Mouse (Mus musculus) hindbrain, embryonic 12.5 days (tissue): ENCODE measurements around the gene Zfp990. TPM values are rescaled to one million over a fixed set of nuclear protein-coding genes. Genes with fewer than 3 reads are reported as not detected.
A peak's percentile ranks its signal among the peaks of the same experiment; 100 is the strongest.
"Not testable (repeated sequence)": the region's sequence is repeated elsewhere in the genome, so short reads cannot be mapped to it uniquely, and the experiment has no call there.

ENCODE experiments used
- ATAC-seq: fragments of 200-750 bp; cut with Nextera tagmentation; 2 replicates; pipeline ENCODE4 v1.8.0; 2017; ENCODE audit warnings: moderate TSS enrichment; ENCODE audit not compliant: low FRiP score
- H3K27ac ChIP-seq: fragments of 300-500 bp; sonication (generic); 2 replicates; pipeline ENCODE4 v1.5.1; 2016; ENCODE audit warnings: mild to moderate bottlenecking
- H3K27me3 ChIP-seq: fragments of 300-500 bp; sonication (generic); 2 replicates; pipeline ENCODE4 v1.6.1; 2016; ENCODE audit warnings: mild to moderate bottlenecking
- H3K36me3 ChIP-seq: fragments of 300-500 bp; sonication (generic); 2 replicates; pipeline ENCODE4 v1.6.1; 2016; ENCODE audit warnings: mild to moderate bottlenecking
- H3K4me1 ChIP-seq: fragments of 300-500 bp; sonication (generic); 2 replicates; pipeline ENCODE4 v1.6.1; 2016
- H3K4me2 ChIP-seq: fragments of 300-500 bp; sonication (generic); replicated peaks from 2 replicates; pipeline ENCODE4 v1.6.1; 2016; ENCODE audit warnings: mild to moderate bottlenecking
- H3K4me3 ChIP-seq: fragments of 300-500 bp; sonication (generic); 2 replicates; pipeline ENCODE4 v1.5.1; 2016; ENCODE audit warnings: mild to moderate bottlenecking
- H3K9ac ChIP-seq: fragments of 300-500 bp; sonication (generic); 2 replicates; pipeline ENCODE4 v1.6.1; 2016; ENCODE audit warnings: mild to moderate bottlenecking, moderate library complexity
- H3K9me3 ChIP-seq: fragments of 300-500 bp; sonication (generic); replicated peaks from 2 replicates; pipeline ENCODE4 v1.6.1; 2016; ENCODE audit warnings: mild to moderate bottlenecking
- WGBS: fragments of 180-500 bp; shearing (Covaris S2); methylation state at CpG from one replicate; pipeline ENCODE4 v1.1.7; 2016; 5-methylcytosine and 5-hydroxymethylcytosine counted together
- polyA plus RNA-seq: library from polyadenylated mRNA; unstranded; fragments of >200 nt; fragmentation: Nextera tagmentation; extraction: Ambion mirVana; gene quantifications from 2 replicates; pipeline ENCODE4 v1.2.1, GENCODE M21; 2016

Gene Zfp990
- not detected in 2 replicates for polyA plus RNA-seq

DNA sequence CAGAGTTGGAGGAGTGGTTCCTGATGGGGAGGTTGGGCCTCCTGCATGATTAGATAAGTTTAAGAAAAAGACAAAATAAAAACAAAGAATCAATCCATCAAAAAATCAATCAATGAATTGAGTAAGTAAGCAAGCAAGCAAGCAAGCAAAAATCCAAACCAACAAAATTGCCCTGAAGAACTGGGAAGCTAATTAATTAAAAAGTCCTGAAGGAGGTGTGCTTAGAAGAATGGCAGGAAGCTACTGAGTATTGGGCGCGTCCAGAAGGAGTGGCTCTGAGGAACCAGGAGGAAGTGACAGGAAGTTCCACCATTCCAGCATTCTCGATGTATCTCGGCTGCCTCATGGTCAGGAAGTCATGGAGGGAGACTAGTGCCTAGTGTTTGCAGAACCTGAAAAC is at the start of gene Zfp990:
TSS of gene Zfp990 (plus strand) at position 301 of the 400 bp plus-strand sequence.
- not testable (repeated sequence) for H3K9me3 ChIP-seq, H3K27ac ChIP-seq, H3K27me3 ChIP-seq, H3K4me2 ChIP-seq, H3K4me3 ChIP-seq, ATAC-seq, H3K9ac ChIP-seq, H3K4me1 ChIP-seq, H3K36me3 ChIP-seq
- 88% methylated on average over 4 of the region's 4 CpGs for WGBS

DNA sequence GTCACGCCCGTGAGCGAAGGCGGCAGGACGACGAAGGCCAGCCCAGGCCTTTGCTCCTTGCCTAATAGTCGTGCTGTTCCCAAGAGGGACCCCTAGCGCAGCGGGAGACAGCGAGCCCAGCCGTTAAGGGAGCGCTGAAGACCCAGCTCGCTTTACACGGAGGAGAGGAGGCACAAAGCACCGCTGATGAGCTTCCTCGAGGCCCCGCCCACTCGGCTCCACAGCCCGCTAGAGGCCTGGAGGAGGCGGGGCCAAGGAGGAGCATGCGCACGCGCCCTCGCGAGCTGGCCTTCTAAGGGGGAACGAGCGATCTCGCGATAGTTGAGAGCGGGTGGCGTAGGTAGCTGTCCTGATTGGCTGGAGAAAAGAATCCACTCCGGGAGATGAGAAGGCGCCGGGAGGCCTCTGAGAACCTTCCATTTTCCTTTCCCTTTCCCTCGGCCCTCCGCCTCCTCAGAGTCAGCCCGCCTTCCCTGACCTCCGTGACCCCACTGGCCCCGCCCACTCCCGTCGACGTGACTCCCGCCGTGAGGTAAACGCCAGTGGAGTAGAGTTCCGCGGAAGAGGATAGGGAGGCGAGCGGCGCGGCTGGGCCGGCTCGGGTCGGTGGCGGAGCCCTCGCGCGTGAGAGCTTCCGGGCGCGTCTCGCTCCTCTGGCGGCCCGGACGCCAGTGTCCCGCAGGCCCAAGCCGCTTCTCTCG is 46.9 kb upstream of the Zfp990 start:
- not testable (repeated sequence) for H3K27me3 ChIP-seq, H3K4me1 ChIP-seq, H3K27ac ChIP-seq, H3K9ac ChIP-seq, ATAC-seq, H3K36me3 ChIP-seq, H3K9me3 ChIP-seq
- H3K4me3 ChIP-seq: peak overlapping the region; percentile 35
- 15% methylated on average over 64 of the region's 68 CpGs for WGBS
- H3K4me2 ChIP-seq: peak overlapping the region; percentile 54

DNA sequence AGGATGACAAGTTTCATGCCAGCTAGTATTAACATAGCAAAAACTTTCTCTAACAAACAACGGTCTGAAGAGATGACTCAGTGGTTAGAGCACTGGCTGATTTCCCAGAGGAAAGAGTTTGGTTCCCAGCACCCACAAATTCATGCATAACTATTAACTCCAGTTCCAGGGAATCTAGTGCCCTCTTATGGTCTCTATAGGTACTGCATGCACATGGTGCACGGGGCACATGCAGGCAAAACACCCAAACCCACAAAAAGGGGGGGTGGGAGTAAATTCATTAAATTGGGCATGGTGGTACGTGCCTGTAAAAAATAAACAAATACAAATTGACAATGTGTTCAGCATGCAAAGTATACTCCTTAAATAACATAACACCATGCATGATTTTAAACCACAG is 32.4 kb upstream of the Zfp990 start:
- no peak overlapping the region for H3K4me3 ChIP-seq
- H3K4me1 ChIP-seq: no peaks in the 10 kb centered on the region
- no peaks in the 10 kb centered on the region for H3K27me3 ChIP-seq
- H3K9ac ChIP-seq: no peak overlapping the region
- H3K9me3 ChIP-seq: peaks cover 29% of the 10 kb centered on the region
- 81% methylated on average over 3 of the region's 3 CpGs for WGBS
- H3K36me3 ChIP-seq: no peaks in the 10 kb centered on the region
- H3K27ac ChIP-seq: no peak overlapping the region
- no peak for ATAC-seq
- H3K4me2 ChIP-seq: no peak overlapping the region

DNA sequence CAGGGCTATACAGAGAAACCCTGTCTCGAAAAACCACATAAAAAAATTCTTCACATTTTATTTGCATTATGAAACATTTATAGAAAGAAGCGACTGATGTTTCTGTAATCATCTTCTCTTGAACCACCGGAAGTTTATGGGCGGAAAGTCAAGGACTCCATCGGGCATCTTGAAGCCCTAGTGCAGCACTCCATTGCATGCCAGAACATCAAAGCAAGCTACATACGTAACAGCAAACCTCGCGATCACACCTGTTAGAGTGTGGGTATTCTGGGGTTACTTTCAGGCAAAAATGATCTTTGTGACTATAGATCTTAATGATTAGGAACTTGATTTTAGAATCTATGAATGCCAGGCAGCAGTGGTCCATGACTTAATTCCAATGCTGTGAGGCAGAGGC is 29.9 kb upstream of the Zfp990 start:
- H3K9me3 ChIP-seq: peaks cover 29% of the 10 kb centered on the region
- H3K9ac ChIP-seq, H3K27me3 ChIP-seq, H3K4me3 ChIP-seq, H3K4me2 ChIP-seq, H3K36me3 ChIP-seq, ATAC-seq, H3K27ac ChIP-seq, H3K4me1 ChIP-seq: not testable (repeated sequence)
- 92% methylated on average over 8 of the region's 8 CpGs for WGBS

DNA sequence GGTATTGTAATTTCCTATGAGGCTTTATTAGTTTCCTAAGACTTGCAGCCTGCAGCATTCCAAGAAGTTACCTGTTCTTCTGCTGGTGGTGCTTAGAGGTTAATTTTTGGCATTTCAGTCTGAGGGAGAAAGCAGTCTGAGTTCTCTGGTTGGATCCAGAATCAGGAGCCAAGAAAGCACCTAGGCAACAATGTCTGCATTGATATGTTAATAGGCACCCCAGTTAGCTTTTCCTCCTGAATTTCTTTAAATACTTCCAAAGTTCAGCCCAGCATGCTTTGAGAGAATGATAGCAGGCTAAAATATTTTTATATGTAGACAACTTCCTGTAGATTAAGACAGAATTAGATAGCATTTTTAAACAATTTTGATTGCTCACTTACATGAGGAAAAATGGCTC is 21.2 kb upstream of the Zfp990 start:
- H3K9ac ChIP-seq: no peak overlapping the region

DNA sequence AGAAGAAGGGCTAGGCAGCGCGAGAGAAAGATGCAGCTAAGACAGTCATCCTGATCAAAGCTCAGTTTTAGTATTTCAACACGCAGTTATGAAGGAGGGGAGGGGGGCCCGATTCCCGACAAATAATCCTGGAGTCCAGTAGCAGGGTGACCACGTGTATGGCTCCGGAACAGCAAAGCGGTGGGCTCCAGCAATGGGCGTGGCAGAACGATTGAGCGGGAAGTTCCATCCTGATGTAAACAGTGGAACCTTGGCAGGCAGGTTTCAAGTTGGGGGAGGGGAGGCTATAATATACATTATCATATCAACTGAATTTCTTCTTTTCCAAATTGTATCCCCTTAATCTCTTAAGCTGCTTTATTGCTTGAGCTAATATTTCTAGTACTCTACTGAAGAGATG is 18.4 kb upstream of the Zfp990 start:
- no peaks in the 10 kb centered on the region for H3K4me1 ChIP-seq
- no peak overlapping the region for H3K9ac ChIP-seq
- no peak overlapping the region for H3K4me2 ChIP-seq
- WGBS: 87% methylated on average over 11 of the region's 11 CpGs
- H3K27me3 ChIP-seq: no peaks in the 10 kb centered on the region
- H3K36me3 ChIP-seq: no peaks in the 10 kb centered on the region
- no peak overlapping the region for H3K27ac ChIP-seq
- H3K9me3 ChIP-seq: peaks cover 4% of the 10 kb centered on the region; the same call in 1 of the 2 replicates
- no peak for ATAC-seq
- H3K4me3 ChIP-seq: no peak overlapping the region

More for the DNA sequence above, 21.2 kb upstream of the Zfp990 start:
- H3K9me3 ChIP-seq: peaks cover 4% of the 10 kb centered on the region; the same call in 1 of the 2 replicates
- H3K4me3 ChIP-seq: no peak overlapping the region
- no peak for ATAC-seq
- no peaks in the 10 kb centered on the region for H3K36me3 ChIP-seq
- no peaks in the 10 kb centered on the region for H3K27me3 ChIP-seq
- no peak overlapping the region for H3K27ac ChIP-seq
- no peaks in the 10 kb centered on the region for H3K4me1 ChIP-seq
- no peak overlapping the region for H3K4me2 ChIP-seq

DNA sequence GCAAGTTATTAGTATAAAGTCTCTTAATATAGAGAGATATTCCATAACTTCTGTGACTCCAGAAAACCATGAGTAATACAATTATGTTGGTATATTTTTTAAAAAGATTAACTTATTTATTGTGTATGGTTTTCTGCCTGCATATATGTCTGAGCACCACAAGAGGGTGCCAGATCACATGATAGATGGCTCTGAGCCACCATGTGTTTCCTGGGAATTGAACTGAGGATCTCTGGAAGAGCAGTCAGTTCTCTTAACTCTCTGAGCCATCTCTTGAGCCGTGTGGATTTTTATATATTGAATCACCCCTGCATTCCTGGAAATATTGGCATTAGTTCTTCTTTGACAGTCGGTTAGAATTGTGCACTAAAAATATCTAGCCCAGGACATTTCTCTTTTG is 17.2 kb upstream of the Zfp990 start:
- H3K4me3 ChIP-seq, H3K36me3 ChIP-seq, H3K4me1 ChIP-seq, H3K9ac ChIP-seq, H3K27ac ChIP-seq, H3K4me2 ChIP-seq, H3K27me3 ChIP-seq, ATAC-seq, H3K9me3 ChIP-seq: not testable (repeated sequence)
- 65% methylated on average over 2 of the region's 2 CpGs for WGBS

DNA sequence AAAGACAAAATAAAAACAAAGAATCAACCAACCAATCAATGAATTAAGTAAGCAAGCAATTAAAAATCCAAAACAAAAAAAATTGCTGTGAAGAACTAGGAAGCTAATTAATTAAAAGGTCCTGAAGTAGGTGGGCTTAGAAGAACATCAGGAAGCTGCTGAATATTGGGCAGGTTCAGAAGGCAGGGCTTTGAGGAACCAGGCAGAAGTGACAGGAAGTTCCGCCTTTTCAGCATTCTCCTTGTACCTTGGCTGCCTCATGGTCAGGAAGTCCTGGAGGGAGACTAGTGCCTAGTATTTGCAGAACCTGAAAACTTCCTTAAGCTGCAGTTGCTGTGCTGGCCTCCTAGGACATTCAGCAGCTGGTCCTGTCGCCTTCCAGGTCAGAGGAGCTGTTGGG is 4.1 kb downstream of the Zfp990 start:
- not testable (repeated sequence) for H3K4me1 ChIP-seq, H3K4me2 ChIP-seq, H3K9me3 ChIP-seq, H3K27me3 ChIP-seq, H3K9ac ChIP-seq, ATAC-seq, H3K4me3 ChIP-seq, H3K27ac ChIP-seq, H3K36me3 ChIP-seq
- 48% methylated on average over 2 of the region's 2 CpGs for WGBS

DNA sequence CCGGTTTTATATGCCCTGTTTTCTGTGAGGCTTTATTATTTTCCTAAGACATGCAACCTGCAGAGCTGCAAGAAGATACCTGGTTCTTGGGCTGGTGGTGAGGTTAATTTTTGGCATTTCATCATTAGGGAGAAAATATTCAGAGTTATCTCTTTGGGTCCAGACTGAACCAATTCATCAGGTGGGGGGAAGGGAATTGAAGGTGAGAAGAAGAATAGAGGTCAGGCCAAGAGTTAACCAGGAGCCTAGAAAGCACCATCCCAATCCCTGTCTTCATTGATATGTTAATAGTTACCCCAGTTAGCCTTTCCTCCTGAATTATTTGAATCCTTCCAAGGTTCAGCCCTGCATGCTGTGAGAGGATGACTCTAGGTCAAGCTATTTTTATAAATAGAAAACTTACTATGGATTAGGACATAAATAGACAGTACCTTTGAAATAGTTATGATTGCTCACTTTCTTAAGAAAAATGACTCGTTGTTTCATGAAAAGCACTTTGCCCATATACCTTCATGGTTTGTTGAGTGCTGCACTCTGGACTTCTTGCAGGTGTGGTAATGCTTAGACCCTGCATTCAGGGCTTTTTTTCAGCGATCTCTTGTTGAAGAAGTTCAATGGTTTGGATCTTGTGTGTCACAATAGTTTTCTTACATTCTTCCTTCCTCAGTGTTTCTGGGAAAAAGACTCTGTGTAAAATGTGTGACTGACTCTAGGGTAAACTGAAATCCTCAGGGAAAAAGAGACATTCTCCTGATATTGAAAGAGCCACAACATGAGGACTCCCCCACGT is 5.4 kb downstream of the Zfp990 start:
- 77% methylated on average over 4 of the region's 4 CpGs for WGBS
- H3K9me3 ChIP-seq, H3K4me2 ChIP-seq, H3K27me3 ChIP-seq, ATAC-seq, H3K4me3 ChIP-seq, H3K27ac ChIP-seq, H3K4me1 ChIP-seq, H3K9ac ChIP-seq, H3K36me3 ChIP-seq: not testable (repeated sequence)

DNA sequence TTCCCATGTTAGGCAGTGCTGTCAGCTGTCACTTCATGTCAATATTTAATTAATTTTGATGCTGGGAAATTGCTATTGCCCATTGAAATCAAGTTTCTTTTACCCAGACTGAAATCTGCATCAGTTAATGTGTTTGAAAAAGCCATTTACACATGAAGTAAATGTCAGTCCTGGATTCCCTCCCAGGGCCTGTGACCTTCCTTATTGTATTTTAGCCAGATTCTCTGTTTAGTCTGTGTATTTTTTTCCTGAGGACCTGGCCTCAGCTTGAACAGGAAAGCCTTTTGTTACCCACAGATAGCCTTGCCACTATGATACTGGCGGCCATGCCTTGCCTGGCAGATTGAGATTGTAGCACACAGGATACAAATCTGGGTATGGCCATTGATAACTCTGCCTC is 6.8 kb downstream of the Zfp990 start:
- not testable (repeated sequence) for H3K9me3 ChIP-seq, H3K4me1 ChIP-seq, H3K27ac ChIP-seq, H3K36me3 ChIP-seq, ATAC-seq, H3K4me3 ChIP-seq, H3K4me2 ChIP-seq, H3K27me3 ChIP-seq, H3K9ac ChIP-seq
- WGBS: 100% methylated on average over 1 of the region's 1 CpGs

DNA sequence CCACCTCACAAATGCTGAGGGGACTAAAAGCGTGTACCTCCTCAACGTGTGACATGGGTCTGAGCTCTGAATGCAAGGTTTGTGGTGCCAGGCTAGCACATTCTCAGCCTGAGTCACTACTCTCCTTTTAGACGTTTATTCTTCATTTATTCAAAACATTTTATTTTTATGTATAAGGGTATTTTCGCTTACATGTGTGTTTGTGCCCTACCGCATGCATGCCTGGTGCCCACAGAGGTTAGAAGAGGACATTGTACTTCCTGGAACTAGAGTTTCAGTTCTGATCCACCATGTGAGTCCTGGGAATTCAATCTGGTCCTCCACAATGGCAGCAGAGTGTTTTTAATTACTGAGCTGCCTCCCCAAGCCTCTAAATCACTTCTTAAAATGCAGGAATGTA is 33.3 kb downstream of the Zfp990 start:
- H3K9me3 ChIP-seq: peaks cover 38% of the 10 kb centered on the region
- not testable (repeated sequence) for H3K27ac ChIP-seq, ATAC-seq, H3K9ac ChIP-seq, H3K27me3 ChIP-seq, H3K4me1 ChIP-seq, H3K36me3 ChIP-seq, H3K4me2 ChIP-seq, H3K4me3 ChIP-seq
- WGBS: 82% methylated on average over 5 of the region's 5 CpGs

DNA sequence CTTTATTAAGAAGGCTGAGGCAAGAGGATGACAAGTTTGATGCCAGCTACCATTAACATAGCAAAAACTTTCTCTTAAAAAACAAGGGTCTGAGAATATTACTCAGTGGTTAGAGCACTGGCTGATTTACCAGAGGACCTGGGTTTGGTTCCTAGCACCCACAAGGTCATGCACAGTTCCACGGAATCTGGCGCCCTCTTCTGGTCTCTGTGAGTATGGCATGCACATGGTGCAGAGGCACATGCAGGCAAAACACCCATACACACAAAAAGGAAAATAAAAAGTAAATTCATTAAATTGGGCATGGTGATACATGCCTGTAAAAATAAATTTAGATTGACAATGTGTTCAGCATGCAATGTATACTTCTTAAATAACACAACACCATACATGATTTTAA is 34.5 kb downstream of the Zfp990 start:
- not testable (repeated sequence) for H3K9ac ChIP-seq, H3K4me2 ChIP-seq, H3K4me1 ChIP-seq, H3K4me3 ChIP-seq, H3K27ac ChIP-seq, H3K27me3 ChIP-seq, H3K36me3 ChIP-seq, ATAC-seq
- WGBS: 30% methylated on average over 2 of the region's 2 CpGs
- H3K9me3 ChIP-seq: peaks cover 37% of the 10 kb centered on the region
